Mouse (Mus musculus) ovary, postnatal 36 days (tissue): ENCODE results near the gene Prr5.

Experiments
- DNase-seq: peaks from one replicate; pipeline ENCODE4 v3.0.0; 2022; ENCODE audit warnings: low spot score, mixed read lengths

Prr5 gene

DNA sequence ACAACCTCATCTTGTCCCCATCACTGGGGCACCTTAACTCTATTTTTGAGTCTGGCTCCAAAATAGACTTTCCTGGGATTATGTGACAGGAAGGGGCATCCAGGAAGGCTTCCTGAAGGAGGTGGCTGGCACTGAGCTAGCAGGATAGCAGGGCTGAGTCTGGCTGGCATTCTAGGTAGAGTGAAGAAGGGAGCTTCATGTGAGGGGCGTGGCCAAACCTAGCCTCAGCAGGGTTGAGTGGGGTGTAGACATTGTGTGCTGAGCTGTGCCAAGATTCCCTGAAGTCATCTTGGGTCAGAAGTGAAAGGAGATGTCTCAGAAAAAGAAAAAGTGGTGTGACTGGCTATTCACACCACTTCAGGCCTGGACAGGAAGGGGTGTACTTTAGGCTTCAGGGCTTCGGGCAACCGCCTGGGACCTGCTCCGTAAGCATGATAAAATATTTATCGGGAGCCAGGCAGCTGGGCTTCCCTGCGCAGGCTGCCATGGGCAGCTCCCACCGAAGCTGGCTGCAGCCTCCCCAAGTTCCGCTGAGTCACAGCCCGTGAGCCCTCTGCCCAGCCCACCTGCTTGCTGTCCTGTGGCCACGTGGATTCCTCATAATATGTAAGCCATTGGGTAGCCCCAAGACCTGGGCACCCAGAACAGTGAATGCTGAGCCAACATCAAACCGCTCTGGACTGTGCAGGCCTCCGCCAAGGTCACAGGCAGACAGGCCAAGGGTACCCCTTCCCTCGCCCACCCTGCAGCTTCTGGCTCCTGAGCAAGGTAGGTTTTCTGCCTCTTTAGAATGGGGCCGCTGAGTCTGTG, at the start of gene Prr5:
TSS of gene Prr5 (plus strand) at position 683 of the 810 bp plus-strand sequence.
- DNase-seq = no peak

DNA sequence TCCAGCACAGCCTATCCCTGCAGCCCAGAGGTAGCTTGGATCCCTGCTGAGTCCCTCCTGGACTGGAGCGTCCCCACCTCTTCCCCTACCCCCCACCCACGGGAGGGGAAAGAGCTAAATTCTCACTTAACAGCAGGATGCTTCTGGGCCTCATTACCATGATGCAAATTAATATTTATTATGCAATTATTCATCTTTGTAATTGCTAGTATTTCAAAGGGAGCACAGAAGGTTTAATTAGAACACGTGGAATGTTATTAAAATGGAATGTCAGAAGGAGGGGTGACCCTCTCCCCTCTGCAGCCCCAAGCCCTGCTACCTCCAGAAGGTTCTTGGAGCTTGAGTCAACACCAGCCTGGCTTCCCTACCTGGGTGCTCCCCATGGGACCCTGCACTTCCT, 49.4 kb upstream of the Prr5 start:
- DNase-seq = no peak

DNA sequence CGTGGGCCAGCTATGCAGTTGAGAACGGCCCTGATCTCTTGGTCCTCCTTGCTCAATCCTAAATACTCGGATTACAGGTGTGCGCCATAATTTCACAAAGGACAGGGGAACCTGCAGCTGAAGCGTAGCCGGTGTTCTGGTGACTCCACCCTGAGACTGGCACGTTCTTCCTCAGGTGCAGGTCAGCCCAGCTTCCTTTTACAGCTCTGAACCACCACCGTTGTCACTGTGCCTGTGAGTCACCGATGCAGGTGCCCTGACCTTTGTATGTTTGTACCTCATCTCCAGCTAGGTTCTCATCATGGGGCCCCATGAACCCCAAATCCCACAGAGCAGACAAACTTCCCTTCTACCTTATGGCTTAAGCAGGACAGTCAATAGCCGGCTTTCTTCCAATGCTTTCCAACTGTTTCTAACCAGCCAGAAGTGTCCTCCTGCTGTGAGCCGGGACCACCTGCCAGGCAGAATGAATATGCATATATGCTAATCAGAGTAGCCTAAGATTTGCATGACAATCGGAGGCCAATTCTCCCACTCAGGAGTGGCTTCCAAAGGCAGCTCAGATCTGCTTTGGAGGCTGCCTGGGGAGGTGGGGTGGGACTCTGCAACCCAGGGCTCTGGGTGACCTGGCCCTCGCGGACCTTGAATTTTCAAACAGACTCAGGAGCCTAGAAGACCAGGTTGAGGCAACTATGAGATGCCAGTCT, 47.5 kb upstream of the Prr5 start:
- DNase-seq = no peak

DNA sequence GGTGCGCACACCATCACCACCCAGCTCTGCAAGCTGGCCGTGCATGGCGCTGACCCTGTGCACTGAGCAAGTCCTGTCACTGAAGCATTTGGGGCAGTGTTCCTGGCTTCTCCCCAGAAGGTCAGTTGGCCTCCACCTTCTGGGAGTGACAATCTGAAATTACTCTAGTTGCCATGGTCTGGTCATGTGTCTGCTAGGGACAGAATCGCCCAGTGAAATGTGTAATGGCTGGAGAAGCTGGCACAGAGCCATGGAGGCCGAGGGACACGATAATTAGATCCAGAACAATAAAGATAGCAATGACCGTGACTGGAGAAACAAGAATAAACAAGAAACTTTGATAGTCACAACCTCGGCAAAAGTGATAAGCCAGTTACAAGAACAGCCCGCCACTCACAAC, 44.5 kb upstream of the Prr5 start:
- DNase-seq = peak; percentile 76

DNA sequence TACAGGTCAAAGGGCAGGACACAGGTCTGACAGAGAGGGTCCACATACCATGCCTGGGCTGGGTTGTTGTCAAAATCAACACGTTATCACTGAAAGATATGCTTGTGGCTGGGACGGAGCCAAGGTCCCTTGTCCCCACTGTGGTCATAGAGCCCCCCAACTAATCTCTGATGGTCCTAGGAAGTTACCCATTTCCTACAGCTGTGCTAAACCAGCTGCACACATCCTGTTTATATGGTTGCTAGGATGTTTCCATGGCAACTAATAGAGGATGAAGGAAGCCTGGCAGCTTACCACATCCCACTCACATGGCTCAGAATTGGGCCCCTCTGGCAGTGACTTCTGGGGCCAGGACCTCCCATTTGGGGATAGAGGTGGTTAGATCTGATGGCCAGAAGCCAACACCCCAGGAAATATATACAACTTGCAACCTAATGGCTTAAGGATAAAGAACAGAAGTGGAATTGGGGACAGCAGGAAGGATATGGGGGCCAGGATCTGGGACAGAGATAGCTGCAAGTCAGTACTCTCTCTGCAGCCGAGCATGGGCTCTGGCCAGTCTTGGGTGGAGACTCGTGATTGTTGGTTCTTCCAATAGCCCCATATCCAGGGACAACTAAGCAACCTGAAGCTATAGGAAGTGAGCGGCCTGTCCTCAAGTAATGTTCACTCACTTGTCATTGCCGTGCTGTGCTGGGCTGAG, 43.6 kb upstream of the Prr5 start:
- no peak for DNase-seq

DNA sequence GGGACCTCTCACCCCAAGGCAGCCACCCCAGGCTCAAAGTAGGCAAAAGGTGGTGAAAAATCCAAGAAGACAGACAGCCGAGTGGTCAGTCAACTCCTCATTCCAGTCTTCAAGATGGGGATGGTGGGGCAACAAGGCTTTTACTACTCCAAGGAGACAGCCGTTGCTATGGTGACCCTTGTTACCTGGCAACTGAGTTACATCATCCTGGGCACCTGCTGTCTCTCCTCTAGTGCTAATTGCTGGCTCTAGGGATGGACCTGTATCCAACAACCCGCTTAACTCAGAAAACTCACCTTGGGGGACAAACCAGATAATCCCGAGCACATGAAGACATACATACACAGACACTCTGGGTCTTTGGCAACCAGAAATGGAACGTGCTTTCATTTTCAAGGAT, 42.1 kb upstream of the Prr5 start:
- DNase-seq = no peak

DNA sequence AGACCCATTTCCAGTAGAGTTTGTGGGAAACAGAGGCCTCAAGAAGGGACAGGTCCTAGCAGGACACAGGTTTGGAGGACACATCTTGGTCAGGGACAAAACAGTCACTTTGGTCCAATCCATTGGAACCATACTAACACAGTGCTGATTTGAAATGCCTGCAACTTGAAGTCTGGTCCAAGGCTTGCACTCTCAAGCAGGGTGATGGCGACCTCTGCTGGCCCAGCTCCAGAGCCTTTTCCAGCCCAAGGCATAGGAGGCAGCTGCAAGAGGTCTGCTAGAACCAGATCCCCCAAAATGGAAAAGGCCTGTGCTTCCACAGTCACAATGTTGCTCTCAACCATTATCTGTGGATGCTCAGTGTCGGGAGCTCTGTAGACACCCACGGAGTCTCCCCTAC, 39.7 kb upstream of the Prr5 start:
- peak; percentile 73 for DNase-seq

DNA sequence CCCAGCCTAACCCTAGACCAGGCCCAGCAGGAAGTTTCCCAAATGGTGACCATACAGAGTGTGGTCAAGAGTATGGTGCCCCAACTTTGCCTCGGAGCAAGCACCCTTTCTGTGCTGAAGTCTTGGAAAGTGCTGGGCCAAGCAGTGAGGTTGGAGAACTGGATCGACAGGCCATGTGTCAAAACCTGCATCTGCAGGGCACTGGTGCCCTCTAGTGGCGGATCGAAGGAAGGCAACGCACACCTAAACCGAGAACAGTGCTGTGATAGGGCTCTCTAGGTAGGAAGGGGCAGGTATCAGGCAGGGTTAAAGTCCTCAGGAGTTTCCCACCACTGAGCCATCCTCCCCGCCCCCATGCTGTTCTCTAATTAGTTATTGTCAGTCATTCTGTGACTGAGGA, 37.9 kb upstream of the Prr5 start:
- peak; percentile 68 for DNase-seq

DNA sequence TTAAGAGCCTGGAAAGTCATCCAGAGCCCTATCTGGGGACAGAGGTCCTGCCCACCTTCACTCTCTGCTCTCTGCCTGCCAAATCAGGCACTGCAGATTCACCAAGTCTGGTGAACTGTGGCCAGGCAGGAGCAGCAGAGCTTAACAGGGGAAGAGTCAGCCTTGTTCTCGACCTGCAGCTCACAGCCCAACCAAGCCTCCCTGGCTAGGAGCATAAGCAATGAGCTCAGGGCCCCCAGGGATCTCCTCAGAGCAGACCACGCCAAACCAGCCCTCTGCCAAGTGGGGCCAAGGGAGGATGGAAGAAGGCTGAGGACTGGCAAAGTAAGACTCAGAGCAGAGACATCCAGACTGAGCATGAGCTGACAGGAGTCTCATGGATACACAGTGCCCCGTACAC, 35.1 kb upstream of the Prr5 start:
- peak; percentile 47 for DNase-seq

DNA sequence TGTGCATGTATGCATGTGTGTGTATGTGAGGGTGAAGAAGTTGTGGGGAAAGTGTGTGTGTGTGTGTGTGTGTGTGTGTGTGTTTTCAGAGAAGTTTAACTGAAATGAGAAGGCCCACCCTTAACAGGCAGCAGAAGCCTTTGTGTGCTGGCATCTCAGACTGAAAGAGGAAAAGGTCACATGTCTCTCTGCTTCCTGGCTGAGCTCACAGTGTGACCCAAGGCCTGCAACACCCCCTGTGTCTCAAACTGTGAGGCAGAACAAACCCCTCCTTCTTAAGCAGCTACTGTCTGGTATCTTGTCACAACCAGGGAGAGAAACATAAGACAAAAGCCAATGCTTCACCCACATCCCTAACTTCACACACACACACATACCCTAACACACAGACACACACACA, 31.0 kb upstream of the Prr5 start:
- DNase-seq = no peak

DNA sequence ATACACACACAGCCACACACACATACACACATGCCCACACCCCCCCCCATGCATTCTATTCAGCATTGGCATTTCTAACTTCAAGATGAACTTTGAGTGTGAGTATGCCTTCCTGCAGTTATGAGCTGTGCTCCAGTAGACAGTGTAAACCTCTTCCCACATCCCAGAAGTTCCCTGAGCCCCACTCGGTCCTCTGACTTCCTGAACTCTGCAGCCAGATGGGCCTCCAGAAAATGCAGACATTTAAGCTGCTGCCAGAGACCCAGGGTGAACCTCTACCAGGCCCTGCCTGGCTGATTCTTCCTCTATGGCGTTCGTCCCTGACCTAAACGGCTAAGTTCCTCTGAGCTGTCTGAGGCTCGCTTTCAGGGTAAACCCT, 30.4 kb upstream of the Prr5 start:
- no peak for DNase-seq

DNA sequence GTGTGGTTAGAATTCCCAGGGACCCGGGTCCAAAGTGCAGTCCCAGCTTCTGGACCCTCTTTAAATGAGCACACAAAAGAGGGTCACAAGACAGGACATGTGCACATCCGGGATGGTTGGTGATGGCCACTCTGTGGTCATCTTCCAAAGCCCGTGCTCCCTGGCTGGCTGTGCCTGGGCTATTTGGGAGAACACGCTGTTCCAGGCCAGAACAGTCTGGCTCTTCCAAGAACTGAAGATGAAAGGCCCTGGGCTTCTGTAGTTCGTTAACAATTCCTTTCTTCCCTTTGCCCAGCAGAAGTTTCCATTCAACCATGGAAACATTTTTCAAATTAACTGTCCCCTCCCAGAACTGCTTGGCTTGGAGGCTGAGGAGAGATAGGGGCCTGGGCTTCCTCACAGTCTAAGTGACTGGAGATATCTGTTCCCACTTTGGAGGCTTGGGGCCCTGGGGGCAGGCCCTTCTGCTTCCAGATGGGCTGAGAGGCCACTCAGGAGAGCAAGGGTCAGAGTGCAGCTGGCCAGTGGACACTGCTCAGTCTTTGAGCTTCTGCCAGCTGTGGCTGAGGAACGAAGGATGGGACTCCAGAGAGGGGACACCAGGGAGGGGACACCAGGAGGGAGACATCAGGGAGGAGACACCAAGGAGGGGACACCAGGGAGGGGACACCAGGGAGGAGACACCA, 29.8 kb upstream of the Prr5 start:
- DNase-seq = peak; percentile 41

DNA sequence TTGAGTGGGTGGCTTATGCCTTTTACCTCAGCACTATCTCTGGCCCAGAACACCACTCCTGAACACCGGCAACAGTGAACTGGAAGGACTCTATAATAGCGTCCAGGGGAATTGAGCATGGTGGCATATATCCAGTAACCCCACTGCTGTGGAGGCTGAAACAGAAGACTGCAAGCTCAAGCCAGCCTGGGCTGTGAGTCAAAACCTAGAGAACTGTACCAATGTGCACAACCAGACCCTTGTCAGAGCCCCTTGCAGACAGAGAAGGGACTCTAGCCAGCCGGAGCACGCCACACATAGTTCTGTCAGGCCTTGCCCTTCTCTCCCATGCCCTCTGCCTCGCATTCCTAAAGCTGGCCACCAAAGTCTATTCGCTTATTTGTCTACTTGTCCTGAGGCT, 28.7 kb upstream of the Prr5 start:
- DNase-seq = no peak

DNA sequence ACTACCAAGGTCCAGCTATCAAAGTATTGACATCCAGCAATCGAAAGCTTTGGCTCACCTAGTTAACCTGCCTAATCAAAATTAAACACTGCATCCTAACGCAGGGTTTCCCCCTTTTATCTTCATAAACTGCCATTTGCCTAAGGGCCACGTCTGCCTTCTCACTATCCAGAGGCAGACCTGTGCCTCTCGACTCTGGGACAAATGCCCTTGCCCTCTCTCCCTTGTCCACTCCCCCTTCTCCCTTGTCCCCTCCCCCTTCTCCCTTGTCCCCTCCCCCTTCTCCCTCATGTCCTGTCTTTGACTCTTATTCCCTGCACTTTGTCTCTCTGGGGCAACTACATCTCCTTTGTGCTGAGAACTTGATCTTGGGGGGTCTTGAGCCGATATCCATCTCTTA, 28.3 kb upstream of the Prr5 start:
- DNase-seq = no peak

DNA sequence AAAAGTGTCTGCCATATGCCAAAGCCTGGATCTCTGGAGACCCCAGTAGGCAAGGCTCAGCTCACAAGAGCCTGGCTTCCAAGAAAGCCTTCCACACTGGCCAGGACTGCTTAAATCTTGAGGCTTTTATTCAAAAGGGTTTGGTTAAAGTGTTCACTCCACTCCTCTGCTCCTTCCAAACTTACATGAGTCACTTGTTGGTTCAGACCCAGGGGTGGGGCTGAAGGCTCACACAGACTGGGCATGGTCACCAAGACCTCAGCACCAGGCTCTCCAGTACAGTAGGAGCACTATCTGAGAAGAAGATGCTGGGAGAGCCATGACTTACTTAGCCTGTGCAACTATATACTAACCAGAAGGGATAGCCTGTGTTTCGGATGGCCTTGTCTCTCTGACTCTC, 27.5 kb upstream of the Prr5 start:
- DNase-seq = no peak

DNA sequence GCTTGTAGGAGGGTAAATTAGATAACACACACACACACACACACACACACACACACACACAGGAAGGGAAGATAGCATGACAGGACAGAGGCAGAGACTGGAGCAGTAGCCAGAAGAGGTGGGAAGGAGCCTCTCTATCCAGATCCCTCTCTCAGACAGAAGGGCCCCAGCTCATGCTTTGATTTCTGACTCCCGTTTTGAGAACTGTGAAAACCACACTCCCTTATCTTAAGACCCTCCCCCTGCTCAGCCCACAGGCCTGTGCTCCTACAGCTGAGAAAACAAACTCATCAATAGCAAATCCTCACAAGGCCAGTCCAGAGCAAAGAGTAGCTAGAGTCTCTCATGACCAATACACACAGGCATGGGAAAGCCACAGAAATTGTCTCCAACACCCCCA, 26.2 kb upstream of the Prr5 start:
- DNase-seq = no peak

DNA sequence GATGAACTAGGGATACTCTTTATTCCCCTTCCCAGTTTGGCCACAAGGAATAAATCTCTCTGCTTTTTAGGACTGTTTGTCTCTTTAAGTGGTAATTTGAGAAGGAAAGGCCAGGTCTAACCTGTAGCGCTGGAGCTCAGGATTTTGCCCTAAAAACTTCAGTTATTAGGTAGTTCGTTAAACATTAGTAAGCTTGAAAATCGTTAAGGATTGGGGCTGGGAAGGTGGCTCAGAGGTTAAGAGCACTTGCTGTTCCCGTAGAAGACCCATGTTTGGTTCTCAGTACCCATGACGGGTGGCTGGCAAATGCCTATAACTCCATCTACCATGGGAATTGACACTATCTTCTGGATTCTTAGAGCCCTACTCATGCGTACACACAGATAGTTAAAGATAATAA, 17.9 kb upstream of the Prr5 start:
- DNase-seq = no peak

DNA sequence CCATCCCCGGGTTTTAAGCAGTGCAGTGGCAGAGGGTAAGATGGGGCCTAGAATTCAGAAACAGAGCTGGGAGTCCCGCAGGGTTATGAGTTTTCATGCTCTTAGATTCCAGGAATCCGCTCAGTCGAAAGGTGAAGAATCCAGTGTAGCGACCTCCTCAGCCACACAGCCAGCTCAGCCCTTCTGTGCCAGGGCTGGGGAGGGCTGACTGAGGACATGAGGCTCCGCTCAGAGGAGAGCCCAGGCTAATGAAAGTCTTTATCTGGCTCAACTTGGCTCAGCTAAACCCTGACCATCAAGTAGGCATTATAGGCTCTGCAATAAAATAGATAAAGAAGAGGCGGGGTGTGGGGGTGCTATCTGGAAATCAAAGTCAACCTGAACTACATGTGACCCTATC, 16.3 kb upstream of the Prr5 start:
- no peak for DNase-seq

DNA sequence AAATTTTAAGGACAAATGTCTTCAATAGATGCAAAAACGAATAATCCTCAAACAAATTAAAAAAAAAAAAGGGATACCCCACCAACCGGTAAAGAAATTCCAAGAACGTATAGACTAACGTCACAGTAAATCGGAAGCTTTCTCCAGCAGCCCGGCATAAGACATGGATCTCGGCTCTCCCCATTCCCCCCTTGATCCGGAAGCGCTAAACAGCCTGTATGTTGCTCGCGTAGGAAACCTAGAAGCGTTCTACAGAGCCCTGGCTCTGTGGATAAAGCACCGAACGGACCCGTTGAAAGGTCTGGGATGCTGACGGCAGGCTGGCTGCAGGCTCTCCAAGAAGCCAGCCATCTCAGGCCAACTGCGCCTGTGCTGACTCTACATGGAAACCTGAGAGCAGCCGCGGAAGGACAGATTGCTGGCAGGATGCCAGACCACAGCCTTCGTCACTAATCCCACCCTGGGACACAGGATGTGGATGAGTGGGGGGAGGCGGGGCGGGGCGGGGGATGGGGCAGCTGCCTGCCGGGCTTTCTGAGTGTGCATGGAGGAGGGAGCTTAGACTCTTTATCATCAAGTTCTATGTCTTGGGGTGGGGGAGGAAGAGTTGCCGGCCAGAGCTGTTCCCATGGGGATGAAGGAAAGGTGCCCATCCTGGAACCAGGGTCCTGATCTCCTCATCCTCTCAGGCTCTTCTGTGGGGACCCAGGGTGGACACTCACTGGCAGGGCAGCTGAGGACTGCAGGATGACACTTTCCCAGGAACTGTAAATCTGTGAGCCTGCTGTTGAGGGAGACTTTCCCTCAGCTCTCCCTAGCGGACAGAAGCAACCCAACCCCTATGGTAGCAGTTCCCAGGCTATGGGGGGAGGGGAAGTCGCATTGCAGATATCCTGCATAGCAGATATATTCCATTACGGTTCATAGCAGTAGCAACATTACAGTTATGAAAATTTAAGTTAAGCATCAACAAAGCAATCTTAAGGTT, 15.1 kb upstream of the Prr5 start:
- DNase-seq = peak; percentile 72

DNA sequence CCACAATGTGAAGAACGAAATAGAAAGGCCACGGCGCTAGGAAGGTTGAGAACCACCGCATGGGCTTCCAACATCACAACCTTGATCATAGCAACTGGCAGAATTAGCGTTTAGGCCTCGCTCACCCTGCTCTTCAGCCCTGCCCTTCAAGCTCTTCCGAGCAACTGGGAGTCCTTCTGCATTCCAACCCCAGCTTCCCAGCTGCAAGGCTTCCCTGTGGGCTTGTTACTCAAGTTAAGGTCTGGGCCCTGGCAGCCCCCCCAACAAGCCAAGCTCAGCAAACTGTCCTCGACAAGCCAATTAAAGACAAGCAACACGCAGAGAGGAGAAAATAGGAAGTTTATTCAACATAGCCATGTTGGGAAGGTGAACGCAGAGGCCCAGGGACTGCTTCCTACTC, 14.4 kb upstream of the Prr5 start:
- DNase-seq = no peak

DNA sequence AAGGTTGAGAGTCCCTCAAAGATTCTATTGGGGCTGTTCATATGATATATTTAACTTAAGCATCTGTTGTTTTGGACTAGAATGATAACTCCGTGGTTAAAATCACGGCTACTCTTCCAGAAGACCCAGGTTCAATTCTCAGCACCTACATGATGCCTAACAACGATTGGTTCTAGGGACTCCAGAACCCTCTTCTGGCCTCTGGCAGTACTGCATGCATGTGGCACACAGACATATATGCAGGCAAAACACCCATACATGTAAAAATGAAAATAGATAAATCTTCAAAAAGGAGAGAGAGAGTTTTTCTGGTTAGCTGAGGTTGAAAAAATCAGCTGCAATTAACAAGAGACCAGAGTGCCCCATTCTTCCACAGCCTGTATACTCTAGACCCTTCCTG, 12.7 kb upstream of the Prr5 start:
- no peak for DNase-seq
